In genomic region chr12:84191770-84192169, GRCm38 (mm10) we compare ENCODE assay signal across 8 mouse cellular contexts. TPM values are rescaled to one million over a fixed set of nuclear protein-coding genes. Genes with fewer than 3 reads are reported as not detected.
A peak's percentile ranks its signal among the peaks of the same experiment; 100 is the strongest.
DNase-seq lines count a peak whose midpoint lies in the region; ATAC-seq and TF ChIP-seq lines count a peak whose summit lies in the region.

No protein-coding gene starts in this region.

- TF ChIP-seq CTCF in cerebellum, adult 2 months (IDR thresholded peaks at IDR 0.05; ENCODE audit: borderline replicate concordance, insufficient read depth, low read depth, low read length): no peak

- no peaks in the 10 kb centered on the region for H3K9me3 ChIP-seq in forebrain, embryonic 13.5 days (replicated peaks)
- no peaks in the 10 kb centered on the region for H3K9me3 ChIP-seq in liver, embryonic 13.5 days (replicated peaks)

- peak in 1 of 2 experiments; percentile 13 for DNase-seq in cerebellum, adult 2 months
- DNase-seq in cerebellum, adult 9-11 months: no peak
- peak; percentile 5 for DNase-seq in 3T3-L1 (ENCODE audit: low read depth, low spot score)
- DNase-seq in liver, embryonic 13.5 days: no peak
- no peak for DNase-seq in thymus, postnatal 4 days
- DNase-seq in natural killer cell, adult 2 months (ENCODE audit: low spot score in 2 of 2): no peak
- no peak for DNase-seq in cerebellum, postnatal 25 days

- peak overlapping the region; percentile 62 for H3K4me3 ChIP-seq in cerebellum, adult 2 months (replicated peaks; ENCODE audit: insufficient read depth, low read depth, low read length)
- peak overlapping the region; percentile 87 for H3K4me3 ChIP-seq in forebrain, embryonic 13.5 days
- peak overlapping the region; percentile 97 for H3K4me3 ChIP-seq in liver, embryonic 13.5 days (replicated peaks)

- H3K4me2 ChIP-seq in forebrain, embryonic 13.5 days: peak overlapping the region; percentile 93
- H3K4me2 ChIP-seq in liver, embryonic 13.5 days: peak overlapping the region; percentile 98

- H3K36me3 ChIP-seq in forebrain, embryonic 13.5 days (ENCODE audit: poor library complexity, severe bottlenecking): no peaks in the 10 kb centered on the region
- H3K36me3 ChIP-seq in liver, embryonic 13.5 days: peaks cover 21% of the 10 kb centered on the region

- ATAC-seq in forebrain, embryonic 13.5 days: no peak
- ATAC-seq in liver, embryonic 13.5 days (ENCODE audit: low read depth): peak; percentile 41

- no peaks in the 10 kb centered on the region for H3K27me3 ChIP-seq in cerebellum, adult 2 months (ENCODE audit: control insufficient read depth, insufficient read depth, low read length)
- H3K27me3 ChIP-seq in forebrain, embryonic 13.5 days: no peaks in the 10 kb centered on the region
- H3K27me3 ChIP-seq in liver, embryonic 13.5 days: no peaks in the 10 kb centered on the region

- H3K27ac ChIP-seq in cerebellum, adult 2 months (ENCODE audit: insufficient read depth, low read length): no peak overlapping the region
- no peak overlapping the region for H3K27ac ChIP-seq in forebrain, embryonic 13.5 days
- H3K27ac ChIP-seq in liver, embryonic 13.5 days: peak overlapping the region; percentile 98

- WGBS in cerebellum, adult 2 months: 43% methylated on average over 5 of the region's 5 CpGs
- WGBS in forebrain, embryonic 13.5 days: 14% methylated on average over 5 of the region's 5 CpGs
- WGBS in liver, embryonic 13.5 days (ENCODE audit: insufficient replicate concordance): 9% methylated on average over 5 of the region's 5 CpGs

- H3K4me1 ChIP-seq in cerebellum, adult 2 months (ENCODE audit: control insufficient read depth, insufficient read depth, low read length): peaks cover 35% of the 10 kb centered on the region
- H3K4me1 ChIP-seq in forebrain, embryonic 13.5 days: peaks cover 79% of the 10 kb centered on the region
- peaks cover 83% of the 10 kb centered on the region for H3K4me1 ChIP-seq in liver, embryonic 13.5 days (replicated peaks)

- TF ChIP-seq POLR2A in cerebellum, adult 2 months (IDR thresholded peaks at IDR 0.05; ENCODE audit: borderline replicate concordance, insufficient read depth, low read length): no peak

- H3K9ac ChIP-seq in forebrain, embryonic 13.5 days: peak overlapping the region; percentile 97
- peak overlapping the region; percentile 99 for H3K9ac ChIP-seq in liver, embryonic 13.5 days

RNA-seq across cellular contexts. Expression of gene Elmsan1, which starts 26.9 kb away (rescaled TPM):
- 8.4 and 9.7 TPM in 2 replicates for polyA plus RNA-seq in cerebellum, adult 2 months (2012; rRNA removed)
- polyA plus RNA-seq in forebrain, embryonic 13.5 days (2015; fragmentation: Nextera tagmentation; extraction: Ambion mirVana): 5.0 and 5.6 TPM in 2 replicates
- 3.7 and 4.4 TPM in 2 replicates for polyA plus RNA-seq in liver, embryonic 13.5 days (2015; fragmentation: Nextera tagmentation; extraction: Ambion mirVana)

RNA-seq across cellular contexts. Expression of gene Pnma1, which starts 43.5 kb away (rescaled TPM):
- polyA plus RNA-seq in cerebellum, adult 2 months (2012; rRNA removed): 0.68 and 0.84 TPM in 2 replicates
- polyA plus RNA-seq in forebrain, embryonic 13.5 days (2015; fragmentation: Nextera tagmentation; extraction: Ambion mirVana): 3.6 and 4.3 TPM in 2 replicates
- 0.14 TPM in 1 of 2 replicates, not detected in the other for polyA plus RNA-seq in liver, embryonic 13.5 days (2015; fragmentation: Nextera tagmentation; extraction: Ambion mirVana)
